24 mouse cellular contexts compared by ENCODE assay signal in genomic region chr16:87744338-87744737, GRCm38 (mm10).
"Had no signal": no experiment of that assay in that cellular context is flagged by ENCODE, and none has a peak within 500 bp of the region (broad histone marks: within the 10 kb centered on the region; RNA-seq: fewer than 3 reads in every experiment).

No protein-coding gene starts in this region.

- H3K4me1 ChIP-seq: heart, embryonic 10.5 days; heart, embryonic 12.5 days; hindbrain, embryonic 15.5 days; intestine, embryonic 15.5 days; limb, embryonic 10.5 days; limb, embryonic 12.5 days; liver, embryonic 13.5 days had no signal

- H3K27me3 ChIP-seq: heart, embryonic 12.5 days; hindbrain, embryonic 12.5 days; hindbrain, embryonic 15.5 days; intestine, embryonic 15.5 days; limb, embryonic 12.5 days; liver, embryonic 13.5 days had no signal

- H3K4me2 ChIP-seq: heart, embryonic 12.5 days; hindbrain, embryonic 12.5 days; hindbrain, embryonic 15.5 days; intestine, embryonic 15.5 days; limb, embryonic 12.5 days; liver, embryonic 11.5 days; liver, embryonic 13.5 days had no signal

- DNase-seq: gastrocnemius, adult 2 months; gastrocnemius, postnatal 10 days; heart, adult 2 months; heart, postnatal 10 days; heart, postnatal 4 days; kidney, adult 18-20 months; kidney, adult 8-10 months; kidney, postnatal 10 days; kidney, postnatal 25 days; kidney, postnatal 4 days; liver; liver, embryonic 13.5 days had no signal

- H3K36me3 ChIP-seq: heart, embryonic 10.5 days; heart, embryonic 12.5 days; hindbrain, embryonic 12.5 days; hindbrain, embryonic 15.5 days; intestine, embryonic 15.5 days; limb, embryonic 10.5 days; limb, embryonic 12.5 days; liver, embryonic 13.5 days had no signal

- ATAC-seq: inflammation-experienced regulatory T-cells, adult 6 months; intestine, embryonic 15.5 days; intestine, postnatal 0 days had no signal

- H3K27ac ChIP-seq: gastrocnemius, adult 2 months; heart, adult 2 months; heart, embryonic 10.5 days; hindbrain, embryonic 12.5 days; hindbrain, embryonic 15.5 days; intestine, embryonic 15.5 days; layer of hippocampus, adult 2 months; left cerebral cortex, adult 2 months; limb, embryonic 10.5 days; limb, embryonic 12.5 days; liver, embryonic 13.5 days had no signal

- H3K9ac ChIP-seq: heart, embryonic 12.5 days; hindbrain, embryonic 12.5 days; hindbrain, embryonic 15.5 days; intestine, embryonic 15.5 days; limb, embryonic 12.5 days; liver, embryonic 13.5 days had no signal

- H3K9me3 ChIP-seq: heart, embryonic 10.5 days; heart, embryonic 12.5 days; hindbrain, embryonic 12.5 days; hindbrain, embryonic 15.5 days; intestine, embryonic 15.5 days; limb, embryonic 10.5 days; limb, embryonic 12.5 days; liver, embryonic 13.5 days had no signal

- H3K4me3 ChIP-seq: gastrocnemius, adult 2 months; heart, adult 2 months; heart, embryonic 10.5 days; heart, embryonic 12.5 days; hindbrain, embryonic 12.5 days; hindbrain, embryonic 15.5 days; intestine, embryonic 15.5 days; layer of hippocampus, adult 2 months; left cerebral cortex, adult 2 months; limb, embryonic 10.5 days; limb, embryonic 12.5 days; liver, embryonic 13.5 days had no signal
